Mouse (Mus musculus) liver, embryonic 14.5 days (tissue): ENCODE measurements around the gene Tns4.

Experiments
- CTCF ChIP-seq: IDR thresholded peaks from 2 replicates; pipeline ENCODE4 v1.5.1; 2016; ENCODE audit warnings: antibody characterized with exemption, low read depth, control low read depth
- EP300 ChIP-seq: IDR thresholded peaks from 2 replicates; pipeline ENCODE4 v1.6.1; 2016; ENCODE audit warnings: antibody characterized with exemption, low read depth

DNA sequence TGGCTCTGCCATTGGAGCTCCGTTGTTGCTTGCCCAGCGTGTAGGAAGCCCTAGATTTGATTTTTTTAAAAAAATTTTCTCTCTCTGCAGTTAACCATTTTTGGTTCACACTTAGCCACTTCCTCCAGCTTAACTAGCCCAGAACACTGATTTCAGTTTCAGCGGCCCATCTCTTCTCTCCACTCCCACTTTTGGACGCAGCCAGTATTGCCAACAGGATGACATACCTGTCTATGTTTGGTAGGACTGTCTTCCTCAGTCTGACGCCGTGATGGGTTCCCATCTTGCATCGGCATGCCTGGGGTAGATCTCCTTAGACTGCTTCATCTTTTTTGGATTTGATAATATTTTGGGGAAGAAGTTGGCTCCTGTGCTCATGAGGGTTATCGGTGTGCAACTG lies 1.3 kb upstream of the Tns4 start:
- TF ChIP-seq CTCF = no peak
- TF ChIP-seq EP300 = no peak
